Mouse (Mus musculus): Measurements from ENCODE around the gene Ercc4. TPM values are rescaled to one million over a fixed set of nuclear protein-coding genes. Genes with fewer than 3 reads are reported as not detected.

Ercc4 gene
- total and polyA plus RNA-seq, 3 experiments = 12.0 to 19.1 (median 17.2) TPM

DNA sequence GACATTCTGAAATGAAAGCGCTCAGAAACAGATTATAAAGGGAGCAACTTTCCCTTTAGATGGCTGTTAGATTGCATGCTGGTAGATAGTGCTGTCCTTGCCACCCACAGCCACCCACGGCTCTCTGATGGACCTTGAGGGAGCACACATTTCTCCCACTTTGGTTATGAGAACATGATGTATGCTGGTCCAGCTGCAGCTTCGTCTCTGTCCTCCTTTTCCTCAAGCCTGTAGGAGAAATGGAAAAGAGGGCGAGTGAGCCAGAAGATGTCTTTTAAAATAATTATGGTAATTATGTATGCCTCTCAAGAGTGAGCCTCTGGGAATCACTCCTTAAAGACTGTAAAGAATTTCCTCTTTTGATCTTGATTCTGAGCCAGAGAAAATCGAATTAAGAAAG is 87.1 kb downstream of the Ercc4 start:
- DNase-seq = no peak

DNA sequence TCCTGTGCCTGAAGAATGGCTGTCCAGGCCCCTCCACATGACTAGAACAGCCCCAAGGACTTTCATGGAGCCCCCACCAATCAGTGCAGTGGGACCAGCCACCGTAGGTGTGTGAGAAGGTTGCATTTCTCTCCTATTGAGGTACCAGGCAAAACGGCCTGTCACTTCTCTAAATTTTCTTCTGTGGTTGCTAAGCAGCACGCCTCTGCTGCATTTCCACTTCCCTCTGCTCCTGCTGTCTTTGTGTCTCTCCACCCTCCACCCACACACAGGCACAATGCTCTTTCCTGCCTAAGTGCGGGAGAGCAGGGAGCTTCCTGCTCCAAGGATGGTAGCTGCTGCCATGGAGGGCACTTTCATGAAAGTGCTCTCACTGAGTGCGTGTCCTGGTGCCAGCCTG is 87.8 kb downstream of the Ercc4 start:
- no peak for DNase-seq

- no peak for DNase-seq
Observed at GRCm38 (mm10) chr16:13199204-13199603, 89.7 kb downstream of the Ercc4 start.

Other genes starting within 250 kb of the Ercc4 start
- 10 to 100 TPM; 27.2 to 33.8 TPM for gene Mrtfb, start 146.8 kb downstream of the Ercc4 start, total RNA-seq (2021)
- gene Mrtfb, start 146.8 kb downstream of the Ercc4 start, polyA plus RNA-seq (2012; rRNA removed) = 6.3 and 9.1 TPM in 2 replicates